Mouse (Mus musculus) E14TG2a.4 (cell line): ENCODE measurements at regions not wholly inside any gene's neighbourhood (a gene's known extent, or its start where the extent isn't known, plus 50 kb on each side); places are given as distances from the start of the nearest gene placed in this dataset.

Experiments used
- H3K27me3 ChIP-seq: 2 replicates; pipeline ENCODE4 v1.6.1; 2014; ENCODE audit warnings: low read length, control low read depth; ENCODE audit not compliant: insufficient read depth
- H3K36me3 ChIP-seq: 2 replicates; pipeline ENCODE4 v1.6.1; 2014; ENCODE audit warnings: low read length, control low read depth; ENCODE audit not compliant: insufficient read depth
- H3K4me1 ChIP-seq: replicated peaks from 2 replicates; pipeline ENCODE4 v1.6.1; 2014; ENCODE audit warnings: low read depth, low read length, control low read depth
- H3K4me3 ChIP-seq: replicated peaks from 2 replicates; pipeline ENCODE4 v1.5.1; 2014; ENCODE audit warnings: mild to moderate bottlenecking, low read length
- H3K9me3 ChIP-seq: 2 replicates; pipeline ENCODE4 v1.6.1; 2014; ENCODE audit warnings: low read length, control low read depth
- CTCF ChIP-seq: conservative IDR thresholded peaks from 2 replicates; pipeline ENCODE4 v1.5.1; 2014; ENCODE audit warnings: low read length
- NANOG ChIP-seq: IDR thresholded peaks from 2 replicates; pipeline ENCODE4 v1.6.1; 2014; ENCODE audit warnings: borderline replicate concordance, low read length, mixed read lengths
- POU5F1 ChIP-seq: IDR thresholded peaks from 2 replicates; pipeline ENCODE4 v1.6.1; 2014; ENCODE audit warnings: low read length, borderline replicate concordance

GRCm38 (mm10) chr4:124073646-124074045, 155.8 kb upstream of the 4930535I16Rik start:
- no peaks in the 10 kb centered on the region for H3K36me3 ChIP-seq
- no peaks in the 10 kb centered on the region for H3K27me3 ChIP-seq
- H3K4me3 ChIP-seq, result 0 out of 2 replicates have a peak overlapping the region, but pooled peaks have one; percentile 20
- H3K4me1 ChIP-seq, result peaks cover 50% of the 10 kb centered on the region
- TF ChIP-seq CTCF (no peak), NANOG (no peak), POU5F1 (no peak)
- H3K9me3 ChIP-seq, result 0 out of 2 replicates have a peak, but pooled peaks cover 3% of the 10 kb centered on the region

GRCm38 (mm10) chr4:124064601-124065000, 146.8 kb upstream of the 4930535I16Rik start:
- Histone ChIP-seq H3K4me1 (no peaks in the 10 kb centered on the region), H3K27me3 (peaks cover 9% of the 10 kb centered on the region; the same call in 1 of the 2 replicates), H3K36me3 (no peaks in the 10 kb centered on the region), H3K9me3 (no peaks in the 10 kb centered on the region), H3K4me3 (no peak overlapping the region)
- TF ChIP-seq NANOG (no peak), CTCF (no peak), POU5F1 (no peak)

- no peak overlapping the region for H3K4me3 ChIP-seq
These were observed 145.7 kb upstream of the 4930535I16Rik start for GRCm38 (mm10) chr4:124063269-124064100.

GRCm38 (mm10) chr4:124057607-124058006, 139.8 kb upstream of the 4930535I16Rik start:
- Histone ChIP-seq H3K27me3 (peaks cover 9% of the 10 kb centered on the region; the same call in 1 of the 2 replicates), H3K9me3 (no peaks in the 10 kb centered on the region), H3K36me3 (no peaks in the 10 kb centered on the region), H3K4me1 (peaks cover 43% of the 10 kb centered on the region), H3K4me3 (no peak overlapping the region)
- TF ChIP-seq CTCF (no peak), NANOG (no peak), POU5F1 (no peak)

More at GRCm38 (mm10) chr4:124063269-124064100, 145.7 kb upstream of the 4930535I16Rik start:
- no peak for TF ChIP-seq POU5F1
- no peak for TF ChIP-seq NANOG
- no peak for TF ChIP-seq CTCF
- Histone ChIP-seq H3K9me3 (no peaks in the 10 kb centered on the region), H3K27me3 (peaks cover 9% of the 10 kb centered on the region; the same call in 1 of the 2 replicates), H3K36me3 (no peaks in the 10 kb centered on the region), H3K4me1 (no peaks in the 10 kb centered on the region)

DNA sequence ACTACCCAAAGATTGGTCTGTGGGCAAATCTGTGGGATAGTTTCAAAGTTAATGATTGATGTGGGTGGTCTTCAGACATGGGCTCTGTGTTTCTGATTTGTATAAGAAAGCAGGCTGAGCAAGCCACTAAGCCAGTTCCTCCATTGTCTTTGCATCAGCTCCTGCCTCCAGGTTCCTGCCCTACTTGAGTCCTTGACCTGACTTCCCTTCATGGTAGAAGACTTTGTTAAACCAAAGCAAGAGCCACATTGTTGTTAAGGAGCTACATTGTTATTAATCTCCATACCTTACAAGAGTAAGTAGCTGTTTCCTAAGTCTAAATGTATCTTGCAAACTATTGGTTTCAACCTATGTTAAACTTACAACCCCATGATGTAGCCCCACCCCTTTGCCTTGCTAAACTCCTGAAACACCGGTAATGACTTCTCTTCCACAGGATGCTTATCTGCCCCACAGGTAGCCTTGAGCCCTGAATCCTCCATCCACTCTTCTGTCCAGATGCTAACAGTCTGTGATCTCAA, 136.5 kb upstream of the 4930535I16Rik start:
- TF ChIP-seq NANOG, result peak; percentile 67
- no peak for TF ChIP-seq CTCF
- H3K9me3 ChIP-seq, result peaks cover 5% of the 10 kb centered on the region; the same call in 1 of the 2 replicates
- H3K36me3 ChIP-seq, result no peaks in the 10 kb centered on the region
- H3K27me3 ChIP-seq, result no peaks in the 10 kb centered on the region
- no peak overlapping the region for H3K4me3 ChIP-seq
- H3K4me1 ChIP-seq, result peaks cover 54% of the 10 kb centered on the region

- H3K36me3 ChIP-seq, result no peaks in the 10 kb centered on the region
- H3K4me1 ChIP-seq, result peaks cover 57% of the 10 kb centered on the region
- TF ChIP-seq POU5F1 (no peak), CTCF (no peak)
- no peaks in the 10 kb centered on the region for H3K27me3 ChIP-seq
- peaks cover 5% of the 10 kb centered on the region; the same call in 1 of the 2 replicates for H3K9me3 ChIP-seq
- H3K4me3 ChIP-seq, result no peak overlapping the region
These were observed 135.7 kb upstream of the 4930535I16Rik start for GRCm38 (mm10) chr4:124053340-124054038.

DNA sequence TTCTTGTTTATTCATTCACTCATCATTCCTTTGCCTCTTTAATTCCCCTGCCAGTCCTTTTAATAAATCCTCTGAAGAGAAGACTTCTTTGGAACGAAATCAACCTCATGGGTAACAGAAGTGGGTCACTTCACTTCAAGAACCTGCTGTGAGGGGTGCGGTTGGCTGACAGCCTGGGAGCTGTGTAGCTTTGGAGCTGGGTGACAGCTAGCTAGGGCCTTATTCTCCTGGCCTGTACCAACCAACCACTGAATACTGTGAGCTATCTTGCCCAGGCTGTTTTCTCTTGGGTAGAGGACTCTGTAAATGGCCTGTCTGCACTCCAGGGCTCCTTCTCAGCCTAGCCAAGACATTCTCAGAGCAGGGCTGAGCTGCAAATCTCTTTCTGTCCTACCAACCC, 134.6 kb upstream of the 4930535I16Rik start:
- Histone ChIP-seq H3K9me3 (peaks cover 5% of the 10 kb centered on the region; the same call in 1 of the 2 replicates), H3K4me3 (no peak overlapping the region), H3K27me3 (no peaks in the 10 kb centered on the region), H3K36me3 (no peaks in the 10 kb centered on the region), H3K4me1 (peaks cover 63% of the 10 kb centered on the region)
- TF ChIP-seq NANOG (no peak), CTCF (no peak), POU5F1 (no peak)

- no peaks in the 10 kb centered on the region for H3K36me3 ChIP-seq
- no peaks in the 10 kb centered on the region for H3K27me3 ChIP-seq
- H3K4me1 ChIP-seq, result peaks cover 36% of the 10 kb centered on the region
- H3K9me3 ChIP-seq, result peaks cover 5% of the 10 kb centered on the region; the same call in 1 of the 2 replicates
- TF ChIP-seq CTCF (no peak), POU5F1 (no peak), NANOG (no peak)
- H3K4me3 ChIP-seq, result no peak overlapping the region
These were observed 130.6 kb upstream of the 4930535I16Rik start for GRCm38 (mm10) chr4:124048348-124048831.
